ENCODE assay signal across 9 mouse cellular contexts in genomic region chr8:104654984-104655383, GRCm38 (mm10). TPM values are rescaled to one million over a fixed set of nuclear protein-coding genes. Genes with fewer than 3 reads are reported as not detected.
A peak's percentile ranks its signal among the peaks of the same experiment; 100 is the strongest.
DNase-seq lines count a peak whose midpoint lies in the region; ATAC-seq and TF ChIP-seq lines count a peak whose summit lies in the region.
"Had no signal": no experiment of that assay in that cellular context is flagged by ENCODE, and none has a peak within 500 bp of the region (broad histone marks: within the 10 kb centered on the region; RNA-seq: fewer than 3 reads in every experiment).

No protein-coding gene starts in this region.

- H3K4me2 ChIP-seq in embryonic facial prominence, embryonic 13.5 days, result no peak overlapping the region

- H3K9ac ChIP-seq in embryonic facial prominence, embryonic 13.5 days, result no peak overlapping the region

- TF ChIP-seq POLR2A in olfactory bulb, adult 2 months (IDR thresholded peaks at IDR 0.05; ENCODE audit: insufficient read depth, low read depth, low read length), result no peak

- intact Hi-C loops in heart, postnatal 36 days (cut with DNase I), result loop anchor here (1.0 to 10.0 kb wide), 4 partner anchors 10 to 620 kb away; partner anchors contain the start of gene Nol3

- no peaks in the 10 kb centered on the region for H3K9me3 ChIP-seq in embryonic facial prominence, embryonic 13.5 days

- H3K27me3 ChIP-seq in embryonic facial prominence, embryonic 13.5 days, result no peaks in the 10 kb centered on the region

- no peak overlapping the region for H3K27ac ChIP-seq in embryonic facial prominence, embryonic 13.5 days
- no peak overlapping the region for H3K27ac ChIP-seq in olfactory bulb, adult 2 months (ENCODE audit: insufficient read depth, low read depth, low read length)

- no peak overlapping the region for H3K4me3 ChIP-seq in embryonic facial prominence, embryonic 13.5 days
- H3K4me3 ChIP-seq in olfactory bulb, adult 2 months (ENCODE audit: insufficient read depth, low read depth, low read length), result no peak overlapping the region

- 0 out of 2 replicates have a peak, but pooled peaks have one; percentile 48 for ATAC-seq in embryonic facial prominence, embryonic 13.5 days (ENCODE audit: insufficient number of reproducible peaks, insufficient read depth, low FRiP score, low TSS enrichment, low read depth)

- peak; percentile 84 to 87 for DNase-seq in CD8-positive naive resting alpha-beta T cell, adult 2 months (ENCODE audit: low read depth in 2 of 2, low spot score in 2 of 2)
- peak; percentile 45 to 72 for DNase-seq in adrenal gland, postnatal 36 days
- peak; percentile 56 to 61 for DNase-seq in heart, postnatal 36 days
- peak; percentile 91 for DNase-seq in large intestine, adult 2 months (ENCODE audit: low read depth, low spot score)
- peak; percentile 52 to 76 for DNase-seq in lung, adult 18-20 months
- peak; percentile 62 to 80 for DNase-seq in thymus, postnatal 10 days (ENCODE audit: low spot score in 2 of 2)

- TF ChIP-seq CTCF in olfactory bulb, adult 2 months (IDR thresholded peaks at IDR 0.05; ENCODE audit: insufficient read depth, low read depth, low read length), result peak; percentile 34; the same call in 1 of the 2 replicates

- 4% methylated on average over 3 of the region's 3 CpGs for WGBS in embryonic facial prominence, embryonic 13.5 days
- 0% methylated on average over 3 of the region's 3 CpGs for WGBS in large intestine, adult 2 months
- under 1% methylated on average over 3 of the region's 3 CpGs for WGBS in olfactory bulb, adult 2 months

- H3K4me1 ChIP-seq in embryonic facial prominence, embryonic 13.5 days, result no peaks in the 10 kb centered on the region
- H3K4me1 ChIP-seq in olfactory bulb, adult 2 months (ENCODE audit: control insufficient read depth, insufficient read depth, low read length), result no peaks in the 10 kb centered on the region

- no peaks in the 10 kb centered on the region for H3K36me3 ChIP-seq in embryonic facial prominence, embryonic 13.5 days

RNA-seq across cellular contexts. Expression of gene Ciao2b, which starts 13.2 kb away (rescaled TPM):
- total RNA-seq in adrenal gland, postnatal 36 days (2021), result 10 to 100 TPM; 46.1 to 51.1 TPM
- 79.5 and 83.5 TPM in 2 replicates for polyA plus RNA-seq in embryonic facial prominence, embryonic 13.5 days (2015; fragmentation: Nextera tagmentation; extraction: Ambion mirVana)
- total RNA-seq in heart, postnatal 36 days (2021), result 10 to 100 TPM; 61.2 to 67.6 TPM
- 51.4 and 51.9 TPM in 2 replicates for polyA plus RNA-seq in large intestine, adult 2 months (2012; rRNA removed)
- not detected in 2 replicates for polyA plus RNA-seq in olfactory bulb, adult 2 months (2012; ENCODE audit: insufficient read depth, insufficient read length, low replicate concordance, missing spikeins)

RNA-seq across cellular contexts. Expression of gene Rrad, which starts 23.9 kb away (rescaled TPM):
- total RNA-seq in adrenal gland, postnatal 36 days (2021), result 10 to 100 TPM in 1 of 2 experiments, 1 to 10 TPM in 1; 3.4 to 14.0 TPM
- polyA plus RNA-seq in embryonic facial prominence, embryonic 13.5 days (2015; fragmentation: Nextera tagmentation; extraction: Ambion mirVana), result 3.4 and 6.1 TPM in 2 replicates
- 100 to 1,000 TPM; 355 to 387 TPM for total RNA-seq in heart, postnatal 36 days (2021)
- 3.3 and 3.6 TPM in 2 replicates for polyA plus RNA-seq in large intestine, adult 2 months (2012; rRNA removed)
- polyA plus RNA-seq in olfactory bulb, adult 2 months (2012; ENCODE audit: insufficient read depth, insufficient read length, low replicate concordance, missing spikeins), result not detected in 2 replicates

RNA-seq across cellular contexts. Expression of gene Cdh16, which starts 30.8 kb away (rescaled TPM):
- not detected for total RNA-seq in adrenal gland, postnatal 36 days (2021)
- polyA plus RNA-seq in embryonic facial prominence, embryonic 13.5 days (2015; fragmentation: Nextera tagmentation; extraction: Ambion mirVana), result not detected in 2 replicates
- total RNA-seq in heart, postnatal 36 days (2021), result 1 to 10 TPM; 3.1 TPM
- 0.07 and 0.11 TPM in 2 replicates for polyA plus RNA-seq in large intestine, adult 2 months (2012; rRNA removed)
- polyA plus RNA-seq in olfactory bulb, adult 2 months (2012; ENCODE audit: insufficient read depth, insufficient read length, low replicate concordance, missing spikeins), result not detected in 2 replicates
- total RNA-seq: layer of hippocampus, postnatal 25 days had no signal

Comparison
In these comparisons a context has a peak if more than half of its experiments do, and no peak if none do; other contexts are left out.
1. RNA of gene Ciao2b, which starts 13.2 kb away (polyA plus RNA-seq): 79.5 to 83.5 TPM in embryonic facial prominence, embryonic 13.5 days and 51.4 to 51.9 TPM in large intestine, adult 2 months; not detected in olfactory bulb, adult 2 months; every median in the first group is over 10 times any median in the second.
2. Peak in every context shown above with its lines, with median percentiles within 50 percentile points of each other: DNase-seq.